Mouse (Mus musculus) heart, adult 8-10 months (tissue): ENCODE measurements at regions not wholly inside any gene's neighbourhood (a gene's known extent, or its start where the extent isn't known, plus 50 kb on each side); places are given as distances from the start of the nearest gene placed in this dataset.

Source experiments
- DNase-seq: peaks from one replicate; pipeline ENCODE4 v3.0.0; 2022; ENCODE audit warnings: low spot score

- no peak for DNase-seq
Observed at GRCm38 (mm10) chr14:48754080-48754720, 80.6 kb upstream of the Otx2 start.

- DNase-seq, result no peak
Observed at GRCm38 (mm10) chr14:48753517-48754079, 80.0 kb upstream of the Otx2 start.

GRCm38 (mm10) chr14:48753084-48753483 is 79.5 kb upstream of the Otx2 start:
- no peak for DNase-seq

GRCm38 (mm10) chr14:48752579-48752905 is 78.9 kb upstream of the Otx2 start:
- DNase-seq, result no peak

GRCm38 (mm10) chr14:48751751-48752578 is 78.3 kb upstream of the Otx2 start:
- no peak for DNase-seq

- DNase-seq, result no peak
Observed at GRCm38 (mm10) chr14:48750994-48751393, 77.4 kb upstream of the Otx2 start.

- DNase-seq, result no peak
Observed at GRCm38 (mm10) chr14:48748976-48749375, 75.4 kb upstream of the Otx2 start.

- DNase-seq, result no peak
Observed at GRCm38 (mm10) chr14:48747936-48748335, 74.3 kb upstream of the Otx2 start.

GRCm38 (mm10) chr14:48740942-48741602 is 67.5 kb upstream of the Otx2 start:
- no peak for DNase-seq

- no peak for DNase-seq
Observed at GRCm38 (mm10) chr14:48739121-48739520, 65.5 kb upstream of the Otx2 start.

GRCm38 (mm10) chr14:48738641-48739040 is 65.0 kb upstream of the Otx2 start:
- no peak for DNase-seq

GRCm38 (mm10) chr14:48738213-48738612 is 64.6 kb upstream of the Otx2 start:
- DNase-seq, result no peak

- DNase-seq, result no peak
Observed at GRCm38 (mm10) chr14:48736969-48737860, 63.6 kb upstream of the Otx2 start.

GRCm38 (mm10) chr14:48736211-48736610 is 62.6 kb upstream of the Otx2 start:
- DNase-seq, result no peak

- no peak for DNase-seq
Observed at GRCm38 (mm10) chr14:48729996-48730395, 56.4 kb upstream of the Otx2 start.
